Mouse (Mus musculus) left cerebral cortex, postnatal 10 days (tissue): ENCODE data around the gene Prr22. TPM values are rescaled to one million over a fixed set of nuclear protein-coding genes. Genes with fewer than 3 reads are reported as not detected.

ENCODE experiments used
- DNase-seq, 2 experiments: peaks; one replicate each; pipeline ENCODE4 v3.0.0; 2021 to 2022; ENCODE audit warnings: low spot score in 2 of 2, mixed read lengths in 1 of 2; ENCODE audit errors: extremely low spot score in 1 of 2
- intact Hi-C: fragments of 180-260 bp; cut with DNase I; formaldehyde crosslinking; loops from one replicate; pipeline ENCODE4 v1.15.1; 2025
- total RNA-seq, 2 experiments: library from RNA; stranded (reverse); gene quantifications; 2 replicates each; pipeline ENCODE4 v1.2.3; 2021

Prr22 gene
- total RNA-seq, result 1 to 10 TPM in 1 of 2 experiments, under 1 TPM in 1; 0.49 to 1.4 TPM

DNA sequence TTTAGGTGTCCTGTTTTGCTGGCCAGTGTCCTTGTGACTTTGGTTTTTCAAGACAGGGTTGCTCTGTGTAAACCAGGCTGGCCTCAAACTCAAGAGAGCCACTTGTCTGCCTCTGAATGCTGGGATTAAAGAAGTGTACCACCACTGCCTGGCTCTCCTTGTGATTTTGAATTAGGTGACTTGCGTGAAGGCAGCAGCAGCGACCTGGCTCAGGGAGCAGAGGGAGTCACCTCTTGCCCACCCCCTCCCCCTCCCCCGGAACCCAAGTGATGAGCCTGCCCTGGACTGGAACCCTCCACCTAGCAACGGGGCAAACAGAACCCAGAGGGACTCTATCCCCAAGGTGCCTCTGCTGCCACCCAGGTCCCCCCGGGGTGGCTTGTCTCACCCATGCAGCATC, at the start of gene Prr22:
Gene Prr22, plus strand, starts transcription at position 301 of the 400 bp plus-strand sequence.
- no peak for DNase-seq
- intact Hi-C loops, result no loop called here

DNA sequence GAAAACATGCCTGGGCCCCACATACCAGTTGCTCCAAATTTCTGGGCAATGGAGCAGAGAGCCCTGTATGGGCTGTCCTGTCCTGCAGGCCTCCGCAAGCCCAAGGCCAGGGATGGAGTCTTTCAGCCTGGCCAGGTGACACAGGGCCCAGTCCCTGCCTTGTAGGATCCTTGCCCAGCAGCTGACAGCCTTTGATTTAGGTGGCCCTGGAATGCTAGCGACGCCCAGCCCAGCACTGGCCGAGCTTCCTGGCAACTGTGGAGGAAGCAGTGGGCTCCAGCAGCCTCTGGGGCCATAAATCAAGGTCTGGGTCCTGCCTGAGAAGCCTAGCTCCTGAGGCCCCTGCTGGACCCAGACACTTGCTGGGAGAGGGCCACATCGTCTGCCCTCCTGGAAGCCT, 47.6 kb upstream of the Prr22 start:
- DNase-seq, result no peak
- intact Hi-C loops, result no loop called here

DNA sequence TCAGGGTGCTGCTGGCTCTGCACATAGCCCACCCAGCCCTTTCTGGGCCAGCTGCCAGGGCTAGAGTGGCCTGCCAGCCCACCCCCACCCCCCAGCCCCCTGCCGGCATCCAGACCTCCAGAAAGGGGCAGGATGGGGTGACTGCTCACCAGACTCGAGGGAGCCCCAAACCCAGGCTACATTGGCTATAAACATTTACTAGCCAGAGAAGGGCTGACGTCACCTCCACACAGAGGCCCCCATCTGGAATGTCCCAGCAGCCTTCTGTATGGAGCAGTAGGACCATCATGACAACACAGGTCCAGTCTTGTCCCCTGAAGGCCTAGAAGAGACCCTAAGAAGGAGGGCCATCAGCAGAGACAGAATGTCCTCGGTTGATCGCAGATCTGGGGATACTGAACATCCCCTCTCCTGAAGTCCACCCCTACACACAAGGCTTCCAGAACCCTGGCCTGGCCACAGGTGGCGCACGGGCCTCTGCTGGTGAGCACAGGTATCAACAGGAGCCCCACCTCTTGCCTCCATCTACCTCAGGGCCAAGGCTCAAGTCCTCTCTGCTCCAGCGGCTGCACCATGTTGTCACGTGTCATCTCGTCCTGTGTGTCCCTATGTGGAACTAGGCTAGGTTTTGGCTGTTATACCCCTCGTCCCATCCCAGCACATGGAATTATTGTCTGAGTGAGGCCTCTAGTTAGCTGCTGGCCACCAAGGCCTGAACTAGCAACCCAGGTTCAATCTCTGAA, 46.5 kb upstream of the Prr22 start:
- intact Hi-C loops, result no loop called here
- no peak for DNase-seq

DNA sequence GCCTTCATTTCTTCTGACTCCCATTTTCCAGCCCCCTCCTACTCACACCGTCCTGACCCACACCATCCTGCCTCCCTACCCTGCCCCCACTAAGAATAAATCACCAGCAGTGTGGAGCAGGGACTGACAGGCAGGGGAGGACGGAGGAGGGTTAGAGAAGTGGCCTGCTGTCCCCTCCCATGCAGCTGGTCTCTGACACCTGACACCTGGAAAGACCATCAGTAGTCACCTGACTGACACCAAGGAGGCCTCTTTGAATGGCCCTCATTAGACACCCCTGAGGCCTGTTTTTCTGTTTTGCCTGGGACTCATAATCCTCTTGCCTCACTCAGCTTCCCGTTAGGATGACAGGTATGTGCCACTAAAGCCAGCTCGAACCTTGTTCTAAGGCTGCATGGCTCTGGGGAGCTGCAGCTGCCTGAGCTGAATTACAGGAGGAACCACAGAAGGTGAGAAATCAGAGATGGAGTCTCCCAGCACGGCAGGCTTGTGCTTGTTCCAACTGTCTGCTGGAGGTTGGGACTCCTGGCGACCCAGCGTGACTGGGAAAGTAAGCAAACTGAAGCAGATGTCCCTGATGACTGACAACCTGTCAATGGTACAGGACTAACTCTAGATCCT, 42.9 kb upstream of the Prr22 start:
- intact Hi-C loops, result no loop called here
- no peak for DNase-seq

DNA sequence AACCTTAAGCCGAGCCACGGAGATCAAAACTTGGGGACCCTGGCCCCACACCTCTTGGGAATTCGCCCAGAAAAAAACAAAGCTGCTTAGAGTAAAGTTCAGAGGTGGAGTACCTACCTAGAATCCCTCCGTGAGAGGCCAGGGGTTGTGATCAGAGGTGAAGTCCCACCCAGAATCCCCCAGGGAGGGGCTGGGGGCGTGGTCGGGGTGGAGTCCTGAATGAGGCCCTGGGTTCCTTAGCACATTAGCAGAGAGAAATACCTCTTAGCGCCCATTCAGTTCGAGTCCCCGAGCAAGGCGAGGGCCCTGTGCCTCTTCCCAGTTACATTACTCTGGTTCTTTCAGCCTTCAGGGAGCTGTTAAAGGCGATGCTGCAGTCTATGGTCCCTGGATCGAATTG, 42.4 kb upstream of the Prr22 start:
- intact Hi-C loops, result no loop called here
- DNase-seq, result no peak

DNA sequence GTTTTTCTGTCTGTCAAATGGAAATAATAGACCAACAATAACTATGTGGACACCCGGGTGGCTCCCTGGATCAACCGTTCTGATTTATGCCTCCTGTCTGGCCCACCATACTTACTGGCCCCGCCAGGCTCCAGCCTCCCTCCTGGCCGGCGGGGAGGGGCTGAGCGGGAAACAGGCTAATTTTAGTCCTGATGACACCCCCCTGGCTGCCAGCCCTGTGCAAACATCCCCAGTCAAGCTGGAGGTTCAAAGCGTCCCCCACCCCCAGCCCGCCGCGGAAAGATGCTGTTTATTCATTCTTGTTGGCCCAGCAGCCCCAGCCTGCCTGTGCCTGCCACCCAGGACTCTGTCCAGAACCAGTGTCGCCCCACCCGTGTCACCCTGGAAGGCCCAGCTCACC, 41.9 kb upstream of the Prr22 start:
- intact Hi-C loops, result no loop called here
- peak in 1 of 2 experiments; percentile 76 for DNase-seq

DNA sequence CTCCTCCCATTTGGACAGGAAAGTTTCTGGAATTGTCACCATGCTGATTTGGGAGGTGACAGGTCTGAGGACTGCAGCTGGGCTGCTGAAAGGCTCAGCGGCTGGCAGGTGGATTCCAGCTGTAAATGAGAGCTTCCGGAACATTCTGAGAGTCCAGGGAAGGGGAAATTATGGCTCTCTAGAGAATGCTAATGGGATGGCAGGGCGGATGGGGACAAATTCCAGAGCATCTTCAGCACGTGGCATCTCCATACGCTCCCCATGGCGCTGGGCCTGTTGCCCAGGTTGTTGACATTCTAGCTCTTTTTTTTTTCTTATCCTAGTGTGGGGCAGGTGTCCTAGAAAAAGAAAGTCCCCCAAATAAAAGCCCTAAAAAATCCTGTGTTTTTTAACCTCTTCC, 40.9 kb upstream of the Prr22 start:
- DNase-seq, result no peak
- intact Hi-C loops, result no loop called here

DNA sequence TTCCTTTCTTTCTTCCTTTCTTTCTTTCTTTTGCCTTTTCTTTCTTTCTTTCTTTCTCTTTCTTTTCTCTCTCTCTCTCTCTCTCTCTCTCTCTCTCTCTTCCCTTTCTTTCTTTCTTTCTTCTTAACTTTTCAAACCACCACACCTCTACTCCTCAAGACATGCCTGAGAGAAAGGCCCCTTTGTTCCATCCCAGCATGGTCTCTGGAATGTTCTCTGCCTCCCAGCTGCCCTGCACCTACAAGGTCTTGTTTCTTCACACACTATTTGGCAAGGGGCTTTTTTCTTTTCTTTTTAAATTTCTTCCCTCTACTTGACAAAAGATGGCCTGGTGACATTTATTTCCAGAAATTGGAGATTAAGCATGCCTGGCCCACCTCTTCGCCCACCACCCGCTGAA, 40.4 kb upstream of the Prr22 start:
- no peak for DNase-seq
- intact Hi-C loops, result no loop called here

DNA sequence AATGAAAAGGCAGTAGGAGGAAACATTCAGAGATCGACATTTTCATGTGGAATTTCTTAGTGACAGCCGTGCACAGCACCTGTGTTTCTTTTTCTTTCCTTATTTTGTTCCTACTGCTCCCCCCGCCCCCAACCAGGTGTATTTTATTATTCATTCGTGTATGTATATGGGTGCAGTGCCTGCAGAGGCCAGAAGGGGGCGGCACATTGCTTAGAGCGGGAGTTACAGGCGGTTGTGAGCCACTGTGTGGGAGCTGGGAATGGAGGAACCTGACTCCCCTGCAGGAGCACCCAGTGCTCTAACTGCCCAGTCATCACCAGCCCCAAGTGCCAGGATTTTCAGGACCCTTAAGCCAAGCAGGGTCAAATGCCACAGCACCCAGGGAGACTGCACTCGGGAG, 33.5 kb upstream of the Prr22 start:
- intact Hi-C loops, result no loop called here
- DNase-seq, result no peak

DNA sequence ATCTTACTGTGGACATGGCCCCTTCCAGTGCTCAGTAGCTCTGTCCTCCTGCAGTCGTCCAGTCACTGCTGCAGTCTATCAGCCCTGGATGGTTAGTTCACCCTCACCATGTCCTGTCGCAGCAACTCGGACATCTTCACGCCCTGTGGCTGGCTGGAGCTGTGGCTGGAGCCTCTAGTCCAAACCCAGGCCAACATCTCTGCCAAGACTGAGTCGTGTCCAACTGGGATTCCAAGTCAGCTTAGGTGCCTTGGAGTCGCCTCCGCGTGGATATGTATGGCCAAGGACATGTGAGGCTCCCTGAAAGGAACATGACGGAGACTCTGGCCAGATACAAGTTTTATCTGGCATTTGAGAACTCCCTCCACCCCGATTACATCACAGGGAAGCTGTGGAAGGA, 31.8 kb upstream of the Prr22 start:
- DNase-seq, result no peak
- intact Hi-C loops, result no loop called here

DNA sequence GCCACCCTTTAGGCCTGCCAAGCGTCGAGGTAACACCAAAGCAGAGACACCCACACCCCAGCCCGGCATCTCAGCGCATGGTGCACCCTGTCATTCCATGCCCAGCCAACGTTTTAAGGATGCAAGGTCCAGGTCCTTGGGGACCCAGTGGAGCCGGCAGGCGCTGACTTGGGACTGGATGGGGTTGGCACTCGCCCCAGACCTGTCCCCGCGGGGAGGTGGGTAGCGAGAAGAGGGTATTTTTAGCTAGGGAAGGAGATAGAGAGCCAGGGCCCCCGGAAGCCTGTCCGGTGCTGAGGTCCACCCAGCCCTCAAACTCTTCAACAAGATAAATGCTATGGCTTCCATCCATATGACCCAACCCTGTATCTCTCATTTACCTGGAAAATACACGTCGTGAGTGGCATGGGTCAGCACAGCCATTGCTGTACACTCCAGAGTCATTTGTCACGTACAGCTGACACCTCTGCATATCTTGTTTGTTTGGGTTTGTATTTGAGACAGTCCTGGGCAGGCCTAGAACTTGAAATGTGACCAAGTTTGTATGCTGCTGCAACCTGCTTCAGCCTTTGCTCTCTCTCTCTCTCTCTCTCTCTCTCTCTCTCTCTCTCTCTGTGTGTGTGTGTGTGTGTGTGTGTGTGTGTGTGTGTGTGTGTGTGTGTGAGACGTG, 29.8 kb upstream of the Prr22 start:
- intact Hi-C loops, result no loop called here
- DNase-seq, result no peak

DNA sequence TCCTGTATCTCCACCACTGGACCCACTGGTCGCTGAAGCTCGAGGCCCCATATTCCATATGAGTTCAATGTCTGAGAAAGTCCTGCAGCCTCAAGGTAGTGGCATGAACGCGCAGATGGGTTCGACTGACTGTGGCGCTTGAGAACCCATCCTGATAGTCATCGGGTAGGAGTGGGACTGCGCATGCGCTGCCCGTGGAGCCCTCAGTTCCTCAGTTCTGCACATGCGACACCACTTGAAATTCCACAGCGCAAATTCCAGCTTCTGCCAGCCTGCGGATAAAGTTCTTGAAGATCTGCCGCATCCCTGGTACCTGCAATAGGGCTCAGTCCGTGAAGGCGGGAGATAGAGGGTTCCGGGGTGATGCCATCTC, 29.3 kb upstream of the Prr22 start:
- DNase-seq, result no peak
- intact Hi-C loops, result no loop called here

DNA sequence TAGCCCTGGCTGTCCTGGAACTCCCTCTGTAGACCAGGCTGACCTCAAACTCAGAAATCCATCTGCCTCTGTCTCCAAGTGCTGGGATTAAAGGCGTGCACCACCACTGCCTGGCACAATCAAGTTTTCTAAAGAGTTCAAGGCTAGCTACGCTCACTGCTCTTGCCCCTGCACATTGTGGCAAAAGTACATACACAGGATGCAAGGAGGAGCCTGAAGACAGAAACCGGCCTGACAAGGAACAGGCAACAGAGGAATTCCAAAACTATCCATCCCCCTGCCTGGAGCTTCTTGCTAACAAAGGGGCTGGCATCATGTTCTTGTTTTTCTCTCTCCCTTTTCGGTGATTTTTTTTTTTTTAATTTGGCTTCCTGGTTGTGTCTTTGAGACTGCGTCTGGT, 25.9 kb upstream of the Prr22 start:
- no peak for DNase-seq
- intact Hi-C loops, result no loop called here

DNA sequence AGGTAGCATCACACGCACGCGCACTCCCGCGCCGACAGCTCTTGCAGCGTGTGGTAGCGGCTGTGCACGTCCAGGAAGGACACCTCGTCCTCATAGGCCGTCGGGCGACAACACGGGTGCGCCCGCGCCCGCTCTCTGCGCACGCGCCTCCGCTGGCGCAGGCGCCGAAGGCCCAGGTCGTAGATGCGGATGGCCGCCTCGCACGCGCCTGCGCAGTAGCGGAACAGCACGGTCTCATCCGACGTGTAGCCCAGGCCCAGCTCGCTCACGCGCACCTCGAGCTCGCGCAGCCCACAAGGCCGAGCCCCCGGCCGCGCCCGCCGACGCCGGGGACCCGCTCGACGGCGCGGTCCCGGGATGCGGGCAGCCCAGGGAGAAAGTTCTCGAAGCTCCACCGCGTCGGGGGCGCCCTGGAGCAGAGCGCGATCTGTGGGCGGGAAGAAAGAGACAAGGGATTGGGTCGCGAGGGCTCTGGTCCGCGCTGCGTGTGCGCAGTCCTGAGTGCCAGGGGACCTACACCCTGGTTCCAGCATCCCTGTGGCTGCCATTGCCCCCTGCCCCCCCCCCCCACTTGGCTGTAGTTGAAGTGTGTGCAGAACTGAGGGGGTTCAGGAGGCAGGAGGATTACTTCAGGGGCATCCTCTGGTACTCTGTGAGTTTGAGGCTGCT, 18.5 kb upstream of the Prr22 start:
- intact Hi-C loops, result no loop called here
- DNase-seq, result peak in 1 of 2 experiments; percentile 75

DNA sequence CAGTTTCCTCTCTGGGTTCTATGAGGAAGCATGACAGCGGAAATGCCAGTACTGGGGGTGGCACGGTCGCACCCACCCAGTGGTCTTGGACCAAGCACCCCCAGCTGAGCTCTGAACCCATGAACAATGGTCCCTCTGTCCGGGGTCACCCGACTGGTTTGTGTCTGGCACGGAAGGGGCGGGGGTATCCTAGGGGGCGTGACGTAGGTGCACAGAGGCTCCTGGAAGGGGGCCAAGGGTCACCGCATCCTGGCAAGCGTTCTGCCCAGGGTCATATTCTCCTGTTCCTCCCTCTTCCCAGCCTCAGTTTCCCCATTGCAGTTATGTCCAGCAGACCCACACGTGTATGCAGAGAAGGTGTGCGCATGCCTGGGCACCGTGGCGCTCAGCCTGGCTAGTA, 16.6 kb upstream of the Prr22 start:
- intact Hi-C loops, result no loop called here
- no peak for DNase-seq

DNA sequence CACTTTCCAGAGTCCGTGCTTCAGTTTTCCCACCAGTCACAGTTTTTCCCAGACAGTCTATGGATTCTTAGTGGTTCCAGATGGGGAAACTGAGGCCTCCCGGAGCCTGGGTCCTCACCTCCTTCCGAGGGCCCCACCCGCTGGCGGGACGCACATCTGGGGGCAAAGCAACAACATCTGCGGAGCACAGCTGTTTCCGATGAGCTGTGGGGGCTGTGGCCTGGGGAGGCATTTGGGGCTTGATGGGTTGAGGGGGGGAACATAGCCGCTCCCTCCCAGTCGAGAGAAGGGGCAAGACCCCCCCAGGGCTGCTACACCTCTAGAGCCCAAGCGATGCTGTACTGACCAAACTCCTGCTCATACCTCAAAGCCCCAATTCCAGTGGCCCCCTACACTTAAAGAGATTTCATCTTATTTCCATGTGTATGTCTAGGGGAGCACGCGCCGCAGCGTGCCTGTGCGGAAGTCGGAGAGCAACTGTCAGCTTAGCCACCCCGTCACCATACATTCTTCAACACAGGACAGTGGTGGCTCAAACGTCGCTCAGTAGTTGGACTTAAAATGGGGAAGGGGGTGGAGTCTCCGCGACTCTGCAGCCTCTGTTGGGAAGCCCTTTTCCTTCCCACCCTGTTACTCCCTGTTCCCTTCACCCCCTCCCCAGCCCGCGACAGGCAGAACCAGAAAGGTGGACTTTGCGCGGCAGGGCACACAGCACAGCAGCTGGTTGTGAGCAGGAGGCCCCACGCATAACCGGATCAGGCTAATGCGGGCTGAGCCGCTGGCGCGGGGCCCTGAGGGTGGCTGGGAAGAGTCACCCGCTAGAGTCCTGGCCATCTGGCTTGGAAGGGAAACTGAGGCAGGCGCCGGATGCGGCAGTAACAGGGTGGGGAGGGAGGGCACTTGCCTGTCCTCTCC, 15.5 kb upstream of the Prr22 start:
- intact Hi-C loops, result no loop called here
- DNase-seq, result no peak

DNA sequence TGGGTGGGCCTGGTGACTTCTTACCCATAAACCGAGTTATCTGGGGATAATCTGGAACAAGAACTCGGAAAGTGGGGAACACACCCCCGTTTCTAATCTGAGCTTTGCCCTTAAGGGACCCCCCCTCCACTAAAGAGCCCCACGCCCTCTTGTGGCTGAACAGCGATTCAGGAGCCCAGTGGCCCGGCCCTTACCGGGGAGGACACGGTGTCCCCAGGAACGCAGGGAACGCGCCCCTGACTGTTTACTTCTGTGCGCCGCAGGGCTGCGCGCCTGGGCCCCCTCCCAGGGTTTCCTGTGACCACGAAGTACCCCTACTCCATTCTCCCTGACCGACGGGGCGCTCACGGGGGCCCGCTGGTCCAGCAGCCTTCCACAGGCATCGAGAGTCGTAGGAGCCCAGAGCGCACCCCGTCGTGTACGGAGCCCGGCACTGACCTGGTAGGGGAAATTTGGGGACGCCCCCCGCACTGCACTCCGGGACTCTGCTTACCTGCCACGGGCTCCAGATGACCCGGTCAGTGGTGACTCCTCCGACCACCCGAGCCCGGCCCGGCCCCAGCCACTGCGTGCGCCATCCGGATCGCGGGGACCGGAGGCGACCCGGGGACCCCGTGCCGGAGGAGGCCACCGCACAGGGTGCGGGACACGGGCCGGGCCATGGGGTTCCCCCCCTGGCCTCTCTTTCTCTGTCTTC, 13.2 kb upstream of the Prr22 start:
- no peak for DNase-seq
- intact Hi-C loops, result no loop called here

DNA sequence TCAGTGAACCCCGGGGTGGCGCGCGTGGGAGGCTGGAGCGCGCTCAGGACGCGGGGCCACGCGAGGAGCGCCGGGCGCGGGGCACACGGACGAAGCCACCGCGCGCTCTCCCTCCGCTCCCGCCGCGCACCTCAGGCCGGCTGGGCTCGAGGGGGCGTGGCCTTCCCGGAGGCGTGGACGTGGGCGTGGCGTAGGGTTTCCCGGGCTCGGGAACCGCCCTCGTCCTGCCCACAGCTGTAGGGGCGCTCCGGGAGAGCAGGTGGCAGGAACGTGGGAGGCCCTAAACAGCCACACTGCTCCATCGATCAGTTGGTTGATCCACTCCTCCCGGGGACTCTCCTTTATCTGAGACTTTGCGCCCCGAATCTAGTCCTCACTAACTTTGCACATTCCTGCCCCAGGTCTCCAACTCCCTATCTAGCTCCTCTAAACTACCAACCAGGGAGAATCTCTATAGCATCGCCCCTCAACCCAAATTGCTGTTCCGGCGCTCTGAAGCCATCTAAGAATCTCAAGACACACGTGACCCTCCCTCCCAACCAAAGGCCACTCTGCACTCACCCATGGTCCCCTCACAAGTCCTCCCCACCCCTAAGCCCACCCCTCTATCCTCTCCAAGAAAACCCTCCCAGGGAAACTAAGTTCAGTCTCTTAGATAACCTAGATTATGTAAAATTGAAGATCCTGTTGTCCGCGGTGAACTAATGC, 12.5 kb upstream of the Prr22 start, which contains the start of gene Nrtn:
Gene Nrtn, minus strand, starts transcription at position 115 of the 708 bp plus-strand sequence.
- peak in 1 of 2 experiments; percentile 82 for DNase-seq
- intact Hi-C loops, result no loop called here
